Mouse (Mus musculus) ovary, adult 10 weeks (tissue): ENCODE measurements around the gene Bicd1. TPM values are rescaled to one million over a fixed set of nuclear protein-coding genes. Genes with fewer than 3 reads are reported as not detected.

Experiments used
- polyA plus RNA-seq: library from polyadenylated mRNA; stranded (reverse); fragments of 350-450 nt; fragmentation: Illumina TruSeq; extraction: RNeasy Lipid Tissue Mini Kit (QIAGEN cat#74804); gene quantifications from one replicate; pipeline ENCODE4 v1.2.3, GENCODE M21; 2014

Gene Bicd1
- 50.2 TPM for polyA plus RNA-seq

GRCm38 (mm10) chr6:149408833-149409332 is at the start of gene Bicd1:
Bicd1 (plus strand) TSS chr6:149408886.

Other genes with a start within 250 kb of the Bicd1 start
- 48.3 TPM for gene Amn1, start 220.2 kb upstream of the Bicd1 start, polyA plus RNA-seq
- 269 TPM for gene Resf1, start 99.5 kb upstream of the Bicd1 start, polyA plus RNA-seq